Mouse (Mus musculus): ENCODE measurements at regions not wholly inside any gene's neighbourhood (a gene's known extent, or its start where the extent isn't known, plus 50 kb on each side); places are given as distances from the start of the nearest gene placed in this dataset.

- no peaks in the 10 kb centered on the region for H3K27me3 ChIP-seq (ENCODE audit: control insufficient read depth, insufficient read depth, low read length)
- H3K9ac ChIP-seq (ENCODE audit: low read depth, low read length, severe bottlenecking) = no peak overlapping the region
- 77% methylated on average over 7 of the region's 7 CpGs for WGBS
- no peak overlapping the region for H3K27ac ChIP-seq (replicated peaks; ENCODE audit: low read depth, low read length)
- DNase-seq (ENCODE audit: low spot score) (no peak), ATAC-seq (ENCODE audit: low FRiP score, low read depth) (no peak)
- no peaks in the 10 kb centered on the region for H3K36me3 ChIP-seq (ENCODE audit: control insufficient read depth, insufficient read depth, low read length)
- no peak overlapping the region for H3K4me3 ChIP-seq (replicated peaks; ENCODE audit: low read length)
- no peaks in the 10 kb centered on the region for H3K9me3 ChIP-seq (ENCODE audit: control insufficient read depth, low read length)
- H3K4me2 ChIP-seq (replicated peaks; ENCODE audit: low read depth, low read length, severe bottlenecking) = no peak overlapping the region
- no peak for TF ChIP-seq POLR2A (IDR thresholded peaks at IDR 0.05; ENCODE audit: borderline replicate concordance, extremely low read depth, insufficient read depth, insufficient read length)
- peaks cover 17% of the 10 kb centered on the region; the same call in 1 of the 2 replicates for H3K4me1 ChIP-seq (ENCODE audit: control insufficient read depth, insufficient read depth, low read length)
Measured at GRCm38 (mm10) chr2:174018002-174018401, 58.1 kb upstream of the Stx16 start.

GRCm38 (mm10) chr2:174018986-174019385 lies 57.1 kb upstream of the Stx16 start:
- no peak overlapping the region for H3K9ac ChIP-seq (ENCODE audit: low read depth, low read length, severe bottlenecking)
- DNase-seq (ENCODE audit: low spot score) (no peak), ATAC-seq (ENCODE audit: low FRiP score, low read depth) (no peak)
- H3K4me2 ChIP-seq (replicated peaks; ENCODE audit: low read depth, low read length, severe bottlenecking) = no peak overlapping the region
- H3K27me3 ChIP-seq (ENCODE audit: control insufficient read depth, insufficient read depth, low read length) = no peaks in the 10 kb centered on the region
- H3K36me3 ChIP-seq (ENCODE audit: control insufficient read depth, insufficient read depth, low read length) = no peaks in the 10 kb centered on the region
- no peaks in the 10 kb centered on the region for H3K9me3 ChIP-seq (ENCODE audit: control insufficient read depth, low read length)
- H3K27ac ChIP-seq (replicated peaks; ENCODE audit: low read depth, low read length) = no peak overlapping the region
- no peak overlapping the region for H3K4me3 ChIP-seq (replicated peaks; ENCODE audit: low read length)
- WGBS = 94% methylated on average over 4 of the region's 4 CpGs
- H3K4me1 ChIP-seq (ENCODE audit: control insufficient read depth, insufficient read depth, low read length) = peaks cover 17% of the 10 kb centered on the region; the same call in 1 of the 2 replicates
- no peak for TF ChIP-seq POLR2A (IDR thresholded peaks at IDR 0.05; ENCODE audit: borderline replicate concordance, extremely low read depth, insufficient read depth, insufficient read length)

DNA sequence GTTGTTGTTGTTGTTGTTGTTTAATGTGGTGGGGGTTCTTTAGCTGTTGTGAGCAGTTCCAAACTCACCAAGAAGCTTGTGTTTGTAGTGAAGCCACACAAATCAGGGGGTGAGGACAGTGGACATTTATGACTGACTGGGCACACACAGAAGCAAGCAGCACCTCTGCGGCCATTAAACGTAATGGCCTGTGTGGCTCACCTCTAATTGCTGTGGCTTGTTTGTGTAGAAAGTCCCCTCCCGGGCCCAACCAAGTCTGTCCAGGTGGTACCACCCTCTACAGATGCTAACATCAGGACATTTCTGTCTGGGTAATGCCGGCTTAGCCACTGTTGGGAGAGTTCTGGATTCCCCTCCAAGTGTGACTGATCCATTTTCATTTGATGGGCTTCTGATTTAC lies 56.1 kb upstream of the Stx16 start:
- ATAC-seq (ENCODE audit: low FRiP score, low read depth) = no peak
- H3K36me3 ChIP-seq (ENCODE audit: control insufficient read depth, insufficient read depth, low read length) = no peaks in the 10 kb centered on the region
- no peak overlapping the region for H3K4me2 ChIP-seq (replicated peaks; ENCODE audit: low read depth, low read length, severe bottlenecking)
- WGBS = 44% methylated on average over 4 of the region's 4 CpGs
- H3K27ac ChIP-seq (replicated peaks; ENCODE audit: low read depth, low read length) = no peak overlapping the region
- no peak overlapping the region for H3K9ac ChIP-seq (ENCODE audit: low read depth, low read length, severe bottlenecking)
- H3K27me3 ChIP-seq (ENCODE audit: control insufficient read depth, insufficient read depth, low read length) = no peaks in the 10 kb centered on the region
- no peak for DNase-seq (ENCODE audit: low spot score)
- peaks cover 17% of the 10 kb centered on the region; the same call in 1 of the 2 replicates for H3K4me1 ChIP-seq (ENCODE audit: control insufficient read depth, insufficient read depth, low read length)
- no peaks in the 10 kb centered on the region for H3K9me3 ChIP-seq (ENCODE audit: control insufficient read depth, low read length)
- TF ChIP-seq POLR2A (IDR thresholded peaks at IDR 0.05; ENCODE audit: borderline replicate concordance, extremely low read depth, insufficient read depth, insufficient read length) = no peak
- no peak overlapping the region for H3K4me3 ChIP-seq (replicated peaks; ENCODE audit: low read length)

DNA sequence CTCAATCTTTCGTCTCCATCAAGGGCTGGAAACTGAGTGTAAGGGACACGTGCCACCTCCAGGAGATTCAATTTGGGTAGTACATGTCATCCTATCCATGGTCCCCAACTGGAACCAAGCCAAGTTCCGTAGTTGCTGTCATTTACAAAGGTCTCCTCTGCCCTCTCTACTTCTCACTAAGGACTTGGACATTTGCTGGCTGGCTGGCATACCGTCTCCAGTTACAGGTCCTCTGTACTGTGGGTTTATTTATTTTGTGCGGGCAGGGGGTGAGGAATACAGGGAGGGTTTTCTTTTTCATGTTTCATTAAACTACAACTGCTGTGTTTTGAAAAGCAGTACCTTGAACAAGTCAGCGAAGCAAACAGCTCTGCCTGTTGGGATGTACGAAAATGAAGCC lies 55.7 kb upstream of the Stx16 start:
- no peaks in the 10 kb centered on the region for H3K9me3 ChIP-seq (ENCODE audit: control insufficient read depth, low read length)
- peaks cover 15% of the 10 kb centered on the region; the same call in 1 of the 2 replicates for H3K4me1 ChIP-seq (ENCODE audit: control insufficient read depth, insufficient read depth, low read length)
- no peak overlapping the region for H3K4me3 ChIP-seq (replicated peaks; ENCODE audit: low read length)
- no peak for TF ChIP-seq POLR2A (IDR thresholded peaks at IDR 0.05; ENCODE audit: borderline replicate concordance, extremely low read depth, insufficient read depth, insufficient read length)
- H3K4me2 ChIP-seq (replicated peaks; ENCODE audit: low read depth, low read length, severe bottlenecking) = no peak overlapping the region
- H3K27me3 ChIP-seq (ENCODE audit: control insufficient read depth, insufficient read depth, low read length) = no peaks in the 10 kb centered on the region
- H3K27ac ChIP-seq (replicated peaks; ENCODE audit: low read depth, low read length) = no peak overlapping the region
- no peaks in the 10 kb centered on the region for H3K36me3 ChIP-seq (ENCODE audit: control insufficient read depth, insufficient read depth, low read length)
- no peak overlapping the region for H3K9ac ChIP-seq (ENCODE audit: low read depth, low read length, severe bottlenecking)
- DNase-seq (ENCODE audit: low spot score) (no peak), ATAC-seq (ENCODE audit: low FRiP score, low read depth) (no peak)
- 63% methylated on average over 7 of the region's 7 CpGs for WGBS

- H3K27ac ChIP-seq (replicated peaks; ENCODE audit: low read depth, low read length) = no peak overlapping the region
- DNase-seq (ENCODE audit: low spot score) (no peak), ATAC-seq (ENCODE audit: low FRiP score, low read depth) (no peak)
- H3K4me1 ChIP-seq (ENCODE audit: control insufficient read depth, insufficient read depth, low read length) = peaks cover 20% of the 10 kb centered on the region
- no peak overlapping the region for H3K4me2 ChIP-seq (replicated peaks; ENCODE audit: low read depth, low read length, severe bottlenecking)
- H3K9ac ChIP-seq (ENCODE audit: low read depth, low read length, severe bottlenecking) = no peak overlapping the region
- H3K4me3 ChIP-seq (replicated peaks; ENCODE audit: low read length) = no peak overlapping the region
- TF ChIP-seq POLR2A (IDR thresholded peaks at IDR 0.05; ENCODE audit: borderline replicate concordance, extremely low read depth, insufficient read depth, insufficient read length) = no peak
- H3K27me3 ChIP-seq (ENCODE audit: control insufficient read depth, insufficient read depth, low read length) = no peaks in the 10 kb centered on the region
- no peaks in the 10 kb centered on the region for H3K36me3 ChIP-seq (ENCODE audit: control insufficient read depth, insufficient read depth, low read length)
- H3K9me3 ChIP-seq (ENCODE audit: control insufficient read depth, low read length) = no peaks in the 10 kb centered on the region
- 79% methylated on average over 3 of the region's 3 CpGs for WGBS
Measured at GRCm38 (mm10) chr2:174021538-174021937, 54.6 kb upstream of the Stx16 start.

DNA sequence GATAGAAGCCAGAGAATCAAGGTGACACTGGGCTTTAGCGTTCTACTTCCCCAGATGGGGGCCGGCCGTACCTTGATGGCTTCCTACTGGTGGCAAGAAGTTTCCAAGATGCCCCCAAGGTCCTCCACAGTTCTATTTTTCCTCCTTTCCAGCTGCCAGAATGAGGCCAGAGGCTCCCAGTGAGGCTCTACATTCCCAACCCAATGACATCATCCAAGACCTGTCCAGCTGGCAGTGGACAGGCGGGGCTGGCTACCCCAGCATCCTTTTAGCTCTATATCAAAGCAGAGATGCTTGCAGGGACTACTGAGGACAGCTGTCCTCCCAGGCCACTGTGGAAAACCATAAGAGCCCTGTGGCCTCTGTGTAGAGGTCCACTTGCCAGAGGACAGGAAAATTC lies 53.8 kb upstream of the Stx16 start:
- Histone ChIP-seq H3K9ac (ENCODE audit: low read depth, low read length, severe bottlenecking) (no peak overlapping the region), H3K4me2 (replicated peaks; ENCODE audit: low read depth, low read length, severe bottlenecking) (no peak overlapping the region), H3K4me3 (replicated peaks; ENCODE audit: low read length) (no peak overlapping the region), H3K9me3 (ENCODE audit: control insufficient read depth, low read length) (no peaks in the 10 kb centered on the region), H3K27ac (replicated peaks; ENCODE audit: low read depth, low read length) (no peak overlapping the region; the same call in 1 of the 2 replicates), H3K27me3 (ENCODE audit: control insufficient read depth, insufficient read depth, low read length) (no peaks in the 10 kb centered on the region), H3K36me3 (ENCODE audit: control insufficient read depth, insufficient read depth, low read length) (no peaks in the 10 kb centered on the region), H3K4me1 (ENCODE audit: control insufficient read depth, insufficient read depth, low read length) (peaks cover 23% of the 10 kb centered on the region)
- no peak for DNase-seq (ENCODE audit: low spot score)
- TF ChIP-seq POLR2A (IDR thresholded peaks at IDR 0.05; ENCODE audit: borderline replicate concordance, extremely low read depth, insufficient read depth, insufficient read length) = no peak
- WGBS = 86% methylated on average over 4 of the region's 4 CpGs
- ATAC-seq (ENCODE audit: low FRiP score, low read depth) = no peak

Data from limb, embryonic 14.5 days (tissue).